Mouse (Mus musculus) adrenal gland, postnatal 10 days (tissue): ENCODE results near the gene Rcc2. TPM values are rescaled to one million over a fixed set of nuclear protein-coding genes. Genes with fewer than 3 reads are reported as not detected.

Source experiments
- DNase-seq: peaks from one replicate; pipeline ENCODE4 v3.0.0; 2021; ENCODE audit warnings: mixed read lengths
- long read RNA-seq, 2 experiments: library from polyadenylated mRNA; stranded (forward); transcript quantifications; one replicate each; pipeline ENCODE4 v2.0.0; 2021
- total RNA-seq, 2 experiments: library from RNA; stranded (reverse); gene quantifications; 2 replicates each; pipeline ENCODE4 v1.2.3; 2021

Rcc2 gene
- 10 to 100 TPM; 69.2 to 74.3 TPM for total RNA-seq
- long read RNA-seq, experiment 1, transcript Rcc2-201 (13 exons, 3,767 nt): major isoform, 64 of 126 reads
- long read RNA-seq, experiment 1, partial matches to known transcripts: 27 of 126 reads
- long read RNA-seq, experiment 1, other reads (novel, unspliced or antisense): 35 of 126 reads
- long read RNA-seq, experiment 2, transcript Rcc2-201 (13 exons, 3,767 nt): major isoform, 42 of 75 reads
- long read RNA-seq, experiment 2, partial matches to known transcripts: 26 of 75 reads
- long read RNA-seq, experiment 2, other reads (novel, unspliced or antisense): 7 of 75 reads

DNA sequence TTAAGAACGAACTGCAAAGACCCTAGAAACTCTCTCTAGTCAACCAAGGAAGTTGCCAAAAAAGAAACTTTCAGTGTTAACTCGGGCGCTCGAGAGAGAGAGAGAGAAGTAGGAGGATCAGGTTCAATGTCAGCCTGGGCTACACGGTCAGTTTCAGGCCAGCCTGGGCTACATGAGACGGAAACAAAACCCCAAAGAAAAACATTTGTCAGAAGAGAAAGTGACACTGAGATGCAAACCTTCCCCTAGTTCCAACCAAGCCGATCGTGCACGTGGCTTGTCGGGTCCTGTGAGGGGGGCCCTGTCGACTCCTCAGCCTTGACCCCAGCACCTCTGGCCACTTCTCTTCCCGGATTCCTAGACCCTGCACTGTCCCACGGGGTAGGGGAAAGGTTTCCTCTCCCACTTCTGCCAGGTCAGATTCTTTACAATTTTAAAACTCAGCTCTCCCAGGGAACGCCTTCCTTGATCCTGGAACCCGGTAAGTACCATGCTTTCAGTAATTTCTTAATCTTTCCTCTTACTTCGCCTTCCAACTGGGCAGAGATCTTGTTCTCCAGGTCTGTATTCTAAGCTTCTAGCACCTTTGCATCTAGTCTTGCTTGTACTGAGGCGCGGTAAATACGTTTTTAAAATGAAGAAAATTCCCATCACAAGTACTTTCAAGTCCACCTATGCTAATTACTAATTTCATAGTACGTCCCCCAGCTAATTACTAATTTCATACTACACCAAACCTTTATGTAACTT, at the start of gene Rcc2:
Gene Rcc2 (plus strand): TSS at position 273 of the 750 bp plus-strand sequence.
- DNase-seq: no peak

DNA sequence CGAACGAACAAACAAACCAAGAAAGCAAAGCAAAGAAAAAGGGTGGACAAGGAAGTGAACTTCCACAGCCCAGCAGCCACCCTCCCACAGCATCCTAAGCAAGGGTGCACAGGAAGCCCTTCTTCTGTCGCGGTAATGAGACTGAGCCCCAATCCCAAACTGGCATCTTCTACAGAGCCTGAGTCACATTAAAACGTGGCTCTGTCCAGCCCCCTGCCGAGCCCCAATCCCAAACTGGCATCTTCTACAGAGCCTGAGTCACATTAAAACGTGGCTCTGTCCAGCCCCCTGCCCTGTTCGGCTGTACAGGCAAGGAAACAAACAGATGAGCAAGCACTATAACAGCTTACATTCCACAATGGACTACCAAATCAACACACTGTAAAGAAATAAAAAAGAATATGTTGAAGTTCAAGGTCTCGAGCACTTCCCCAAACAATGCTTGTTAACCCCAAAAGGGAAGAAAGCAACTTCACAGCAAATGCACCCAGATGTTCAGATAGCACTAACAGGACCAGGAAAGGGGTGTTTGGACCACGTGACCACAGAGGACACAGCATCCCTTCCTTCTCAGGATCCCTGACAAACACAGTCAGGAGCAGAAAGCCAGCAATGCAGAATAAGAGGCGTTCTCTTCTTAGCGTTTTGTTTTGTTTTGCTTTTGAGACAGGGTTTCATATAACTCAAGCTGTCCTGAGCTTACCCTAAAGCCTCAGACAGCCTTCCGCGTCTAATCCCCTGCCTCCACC, 46.3 kb upstream of the Rcc2 start:
- DNase-seq: no peak

DNA sequence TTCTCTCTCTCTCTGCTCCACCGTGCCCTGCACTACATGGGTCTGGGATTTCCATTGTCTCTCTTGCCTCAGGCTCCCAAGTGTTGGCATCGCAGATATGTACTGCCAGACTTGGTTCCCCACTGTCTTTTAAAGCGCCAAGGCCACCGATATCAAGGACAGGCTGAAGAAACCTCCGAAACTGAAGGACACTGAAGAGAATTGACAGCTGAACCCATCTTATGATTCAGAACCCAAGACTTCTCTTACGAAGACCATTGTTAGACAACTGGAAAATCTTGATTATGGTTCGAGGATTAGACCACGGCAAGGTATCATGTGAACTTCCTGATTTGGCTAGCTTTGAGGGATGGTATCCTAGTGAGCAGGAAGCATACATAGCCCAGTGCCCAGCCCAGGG, 45.5 kb upstream of the Rcc2 start:
- DNase-seq: no peak

DNA sequence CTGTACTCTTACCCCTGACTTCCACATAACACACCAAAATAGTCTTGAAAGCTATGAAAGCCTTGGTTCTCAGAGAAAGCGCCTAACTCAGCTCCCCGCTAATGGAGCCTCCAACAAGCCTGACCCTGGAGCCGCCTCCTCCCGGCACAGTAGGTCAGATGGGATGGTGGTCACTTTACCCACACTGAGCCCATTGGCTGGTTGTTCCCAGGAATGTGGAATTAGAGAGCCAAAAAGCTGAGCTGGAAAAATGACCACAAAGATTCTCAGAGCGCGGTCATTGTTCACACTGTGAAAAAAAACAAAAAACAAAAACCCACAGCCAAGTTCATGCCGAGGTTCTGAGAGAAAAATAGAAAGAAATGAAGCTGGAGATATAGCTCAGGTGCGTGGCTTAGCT, 43.8 kb upstream of the Rcc2 start:
- no peak for DNase-seq

DNA sequence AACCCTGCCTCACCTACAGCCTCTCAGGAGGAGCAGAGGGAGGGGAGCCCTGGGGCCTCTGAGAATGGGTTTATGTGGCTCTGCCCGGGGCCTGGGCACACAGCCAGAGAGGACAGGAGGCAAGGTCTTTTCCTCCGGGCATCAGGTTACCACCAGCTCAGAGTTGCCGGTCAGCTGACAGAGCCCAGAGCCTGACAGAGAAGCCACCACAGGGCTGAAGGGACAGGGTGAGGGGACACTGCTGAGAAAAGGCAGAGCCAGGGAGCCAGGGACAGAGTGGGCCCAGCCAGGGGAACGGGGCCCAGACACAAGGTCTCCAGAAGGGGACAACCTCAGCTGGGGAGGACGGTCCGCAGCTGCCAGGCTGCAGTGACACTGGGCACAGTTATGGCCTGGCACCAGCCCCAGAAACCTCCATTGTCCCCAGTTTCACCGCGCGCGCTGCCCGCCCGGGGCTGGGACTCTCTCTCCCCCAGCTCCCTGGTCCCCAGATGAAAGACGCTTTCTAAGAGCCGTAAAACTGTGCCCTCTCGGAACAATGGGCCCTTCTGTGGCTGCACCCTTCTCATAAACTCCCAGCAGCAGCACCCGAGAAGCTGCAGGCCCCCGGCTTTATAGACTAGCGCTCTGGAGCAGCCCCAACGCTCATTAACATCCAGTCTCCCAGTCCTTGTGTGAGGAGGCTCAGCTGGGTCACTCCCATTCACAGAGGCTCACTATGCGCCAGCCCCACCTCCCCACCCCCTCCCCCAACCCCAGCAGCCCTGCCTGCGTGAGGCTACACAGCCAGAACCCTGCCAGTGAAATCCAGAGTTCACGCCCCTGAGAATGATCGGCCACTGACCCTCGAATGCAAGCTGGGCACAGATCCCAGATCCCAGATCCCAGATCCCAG, 42.4 kb upstream of the Rcc2 start:
- peak; percentile 92 for DNase-seq

DNA sequence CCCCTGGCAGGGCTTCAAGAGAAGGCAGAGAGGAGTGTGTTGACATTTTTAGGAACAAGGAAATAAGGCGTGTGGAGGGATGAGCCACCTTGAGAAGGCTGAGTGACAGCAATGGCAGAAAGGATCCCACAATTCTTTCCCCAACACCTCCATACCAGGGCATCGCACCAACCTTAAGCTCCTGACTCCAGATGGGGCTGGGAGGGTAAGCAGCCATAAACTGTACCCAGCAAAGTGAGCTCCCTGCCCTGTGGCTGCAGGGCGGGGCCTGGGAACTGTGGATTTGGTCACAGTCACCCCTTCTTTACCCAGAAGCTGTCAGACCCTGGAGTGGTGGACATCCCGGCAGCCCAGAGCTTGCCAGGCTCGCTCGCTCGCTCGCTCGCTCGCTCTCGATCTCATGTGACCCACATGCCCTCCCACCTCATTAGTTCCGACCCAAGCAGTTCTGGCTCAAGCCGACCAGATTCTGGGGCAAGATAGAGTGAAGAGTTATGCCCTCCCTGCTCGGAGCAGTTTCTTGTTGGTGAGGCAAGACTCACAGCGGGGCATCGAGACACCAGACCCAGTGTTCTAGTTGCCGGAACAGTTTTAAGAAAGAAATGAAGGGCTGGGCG, 38.8 kb upstream of the Rcc2 start:
- no peak for DNase-seq

DNA sequence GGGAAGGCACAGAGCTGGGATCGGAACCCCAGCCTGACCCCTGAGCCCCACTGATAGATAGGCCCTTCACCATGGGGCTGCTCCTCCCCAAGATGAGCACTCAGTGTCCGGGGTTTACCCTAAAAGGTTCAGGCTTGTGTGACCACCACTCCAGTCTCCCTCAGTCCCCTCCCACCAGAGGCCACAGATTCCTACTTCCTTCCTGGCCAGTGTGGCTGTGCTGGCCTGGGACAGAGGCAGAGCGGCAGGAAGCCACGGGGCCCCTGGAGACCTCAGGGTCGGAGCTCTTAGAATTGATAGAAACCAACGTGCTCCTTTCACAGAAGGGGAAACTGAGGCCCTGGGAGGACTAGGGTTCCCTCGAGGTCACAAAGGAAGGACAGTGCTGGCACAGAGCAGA, 37.9 kb upstream of the Rcc2 start:
- peak; percentile 28 for DNase-seq

DNA sequence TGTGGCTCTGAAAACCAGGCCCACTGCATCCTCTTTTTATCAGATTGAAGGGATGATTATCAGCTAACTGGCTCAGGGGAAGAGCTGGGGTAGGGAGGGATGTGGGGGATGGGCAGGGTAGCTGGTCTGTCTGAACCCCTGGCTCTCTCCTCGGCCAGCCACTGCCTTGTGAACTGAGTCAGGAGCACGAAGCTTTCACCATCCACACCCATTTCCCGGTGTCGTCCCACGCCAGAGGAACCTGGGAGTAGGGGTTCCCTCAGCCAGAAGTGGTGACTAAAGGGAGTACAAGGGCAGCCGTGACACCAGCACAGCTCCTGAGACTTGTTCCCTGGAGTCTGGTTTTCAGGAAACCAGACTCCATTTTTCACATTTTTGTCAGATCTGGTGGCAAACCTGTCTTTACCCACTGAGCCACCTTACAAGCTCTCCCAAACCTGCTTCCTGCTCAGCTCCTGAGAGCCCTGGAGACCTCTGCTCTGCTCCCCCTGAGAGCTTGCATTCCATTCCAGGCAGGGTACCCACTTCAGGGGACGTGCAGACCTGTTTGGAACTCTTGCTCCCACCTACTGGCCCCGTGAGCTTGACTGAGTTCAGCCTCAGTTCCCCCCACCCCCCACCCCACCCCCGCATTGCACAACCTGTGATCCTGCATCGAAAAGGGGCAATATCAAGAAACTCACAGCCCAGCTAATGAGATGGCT, 37.3 kb upstream of the Rcc2 start:
- DNase-seq: no peak

DNA sequence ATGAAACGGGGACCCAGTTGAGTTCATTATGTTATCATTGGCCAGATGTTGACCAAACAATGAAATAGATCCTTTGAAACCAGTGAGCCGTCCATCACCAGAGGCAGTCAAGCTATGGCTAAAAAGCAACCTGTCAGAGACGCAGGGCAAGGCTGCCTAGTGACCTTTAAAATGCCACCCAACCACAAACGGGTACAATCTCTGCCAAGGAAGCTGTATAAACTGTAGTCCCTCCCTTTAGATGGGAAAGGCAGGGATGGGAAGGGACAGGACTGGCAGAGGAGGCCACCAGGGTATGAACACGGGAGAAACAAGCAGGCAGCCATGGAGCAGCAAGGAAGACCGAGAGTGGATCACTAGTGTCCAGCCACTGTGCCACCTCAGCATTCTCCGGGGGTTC, 35.3 kb upstream of the Rcc2 start:
- no peak for DNase-seq

DNA sequence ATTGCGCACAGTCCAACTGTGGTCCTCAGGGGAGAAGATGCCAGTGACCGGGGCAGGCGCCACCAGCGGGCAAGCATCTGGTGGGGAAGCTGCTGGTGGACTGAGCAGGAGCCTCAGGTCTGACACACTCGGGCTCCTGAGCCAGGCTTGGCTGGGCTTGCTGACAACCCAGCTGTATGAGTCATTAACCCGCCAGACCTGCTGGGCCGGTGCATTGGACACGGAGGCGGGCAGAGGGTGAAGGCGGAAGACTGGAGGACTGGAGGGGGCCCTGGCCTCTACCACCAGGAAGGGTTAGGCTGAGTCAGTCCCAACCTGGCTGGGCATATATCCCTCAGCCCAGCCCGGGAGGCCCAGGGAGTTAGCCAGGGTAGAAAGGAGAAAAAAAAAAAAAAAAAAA, 34.6 kb upstream of the Rcc2 start, which contains the start of gene Arhgef10l:
Gene Arhgef10l (minus strand): TSS at position 253 of the 400 bp plus-strand sequence.
- DNase-seq: peak; percentile 70

DNA sequence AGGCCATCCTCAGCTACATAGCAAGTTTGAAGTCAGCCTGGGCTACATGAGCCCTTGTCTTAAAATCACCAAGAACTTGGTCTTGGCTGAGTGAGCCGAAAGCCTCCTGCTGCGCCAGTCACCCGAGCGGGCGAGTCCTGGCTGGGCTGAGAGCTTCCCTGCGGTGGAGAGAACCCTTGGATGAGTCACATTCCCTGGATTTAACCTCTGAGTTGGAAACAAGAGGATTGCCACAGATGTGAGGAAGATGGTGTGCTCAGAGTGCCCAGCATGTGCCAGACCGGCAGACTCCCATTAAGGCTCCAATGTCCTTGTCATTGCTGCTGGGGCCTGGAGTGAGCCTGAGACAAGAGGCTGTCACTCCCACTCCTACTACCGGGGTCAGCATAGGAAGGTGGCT, 32.5 kb upstream of the Rcc2 start:
- no peak for DNase-seq

DNA sequence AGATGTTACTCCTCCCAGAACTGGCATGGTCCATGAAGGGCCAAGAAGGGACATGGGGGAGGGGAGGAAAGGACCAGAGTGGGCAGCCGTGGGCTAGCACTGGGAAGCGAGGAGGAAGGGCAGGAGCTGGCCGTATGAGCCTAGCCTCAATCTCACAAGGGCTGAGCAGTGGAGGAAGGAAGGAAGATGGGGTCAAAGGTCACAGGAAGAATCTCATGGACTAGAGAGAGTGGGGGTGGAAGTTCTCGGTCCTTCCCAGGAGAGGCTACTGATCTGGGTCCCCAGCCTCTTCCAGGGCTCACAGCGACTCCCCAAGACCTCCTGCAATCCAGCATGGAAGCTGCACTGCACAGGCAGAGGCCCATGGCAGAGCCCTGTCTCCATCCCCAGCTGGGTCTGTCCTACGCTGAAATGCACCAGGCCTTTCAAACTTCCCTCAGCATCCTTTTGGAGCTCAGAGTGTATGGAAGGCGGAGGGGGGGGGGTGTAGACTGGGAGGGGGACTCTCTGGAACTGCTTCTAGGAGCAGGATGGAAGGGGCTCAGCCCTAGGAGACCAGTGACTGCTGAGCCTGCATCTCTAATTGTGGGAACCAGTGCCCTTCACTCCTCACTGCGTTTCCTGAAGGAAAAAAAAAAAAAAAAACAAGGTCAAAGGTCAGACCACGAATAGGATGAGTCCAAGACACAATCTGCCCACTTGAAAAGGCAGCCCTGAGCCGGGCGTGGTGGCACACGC, 26.6 kb upstream of the Rcc2 start:
- DNase-seq: no peak

DNA sequence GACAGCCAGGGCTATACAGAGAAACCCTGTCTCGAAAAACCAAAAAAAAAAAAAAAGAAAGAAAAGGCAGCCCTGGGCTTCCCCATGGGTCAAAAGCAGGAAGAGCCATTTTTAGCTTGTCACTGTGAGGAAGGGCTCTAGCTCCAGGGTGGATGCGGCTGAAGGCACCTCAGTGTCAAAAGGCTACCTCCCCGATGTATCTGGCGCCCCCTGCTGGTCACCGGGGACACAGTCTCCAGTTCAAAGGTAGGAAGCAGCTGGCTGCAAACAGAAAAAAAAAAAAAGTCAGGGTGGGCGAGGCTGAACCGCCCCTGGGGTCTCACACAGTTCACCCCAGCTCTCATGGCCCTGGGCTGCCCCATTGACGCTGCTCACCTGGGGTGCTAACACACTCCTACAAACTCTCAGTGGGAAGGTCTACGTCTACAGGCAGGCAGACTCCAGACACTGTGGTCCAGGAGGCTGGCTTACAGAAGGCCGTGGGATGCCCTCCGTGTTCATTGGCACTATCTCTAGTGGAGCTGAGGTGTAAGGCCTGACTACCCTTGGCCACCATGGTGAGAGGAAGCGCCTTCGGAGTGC, 25.9 kb upstream of the Rcc2 start:
- peak; percentile 95 for DNase-seq

DNA sequence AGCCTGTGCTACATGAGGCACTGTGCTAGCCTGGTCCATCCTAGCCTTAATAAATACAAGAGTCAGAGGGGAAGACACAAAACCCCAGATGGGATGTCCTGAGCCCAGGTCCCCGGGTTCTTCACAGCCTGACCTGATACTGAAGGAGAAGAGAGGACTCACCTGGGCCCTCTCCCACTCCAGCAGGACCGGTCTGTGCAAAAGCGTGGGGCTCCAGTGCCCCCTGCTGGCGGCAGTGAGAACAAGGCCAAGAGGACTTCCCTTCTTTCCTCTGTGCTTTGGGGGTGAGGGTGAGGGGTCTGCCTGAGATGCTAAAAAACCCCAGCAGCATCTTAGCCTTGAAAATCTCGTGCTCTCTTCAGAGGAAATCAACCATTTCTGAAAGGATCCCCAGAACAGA, 21.3 kb upstream of the Rcc2 start:
- peak; percentile 47 for DNase-seq

DNA sequence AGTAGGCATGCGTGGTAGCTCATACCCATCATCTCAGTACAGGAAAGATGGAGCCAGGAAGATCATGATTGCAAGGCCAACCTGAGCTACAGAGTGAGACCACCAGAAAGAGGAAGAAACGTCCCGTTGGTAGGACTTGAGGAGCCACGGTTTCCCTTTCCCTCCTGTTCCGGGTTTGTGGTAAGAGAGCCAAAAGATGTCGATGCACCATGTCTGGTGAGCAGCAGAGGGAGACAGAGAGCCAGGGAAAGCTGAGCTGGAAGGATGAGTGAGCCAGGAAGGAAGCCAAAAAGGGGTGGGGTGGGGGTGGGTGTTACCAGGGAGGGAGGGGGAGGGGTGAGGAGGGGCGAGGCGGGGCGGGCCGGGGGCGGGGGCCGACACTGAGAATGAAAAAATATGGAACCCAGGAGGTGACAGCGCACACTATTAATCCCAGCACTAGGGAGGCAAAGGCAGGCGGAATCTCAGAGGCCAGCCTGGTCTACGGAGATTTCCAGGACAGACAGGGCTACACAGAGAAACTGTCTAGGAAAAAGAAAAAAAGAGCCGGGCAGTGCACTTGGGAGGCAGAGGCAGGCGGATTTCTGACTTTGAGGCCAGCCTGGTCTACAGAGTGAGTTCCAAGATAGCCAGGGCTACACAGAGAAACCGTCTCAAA, 20.5 kb upstream of the Rcc2 start:
- DNase-seq: peak; percentile 84

DNA sequence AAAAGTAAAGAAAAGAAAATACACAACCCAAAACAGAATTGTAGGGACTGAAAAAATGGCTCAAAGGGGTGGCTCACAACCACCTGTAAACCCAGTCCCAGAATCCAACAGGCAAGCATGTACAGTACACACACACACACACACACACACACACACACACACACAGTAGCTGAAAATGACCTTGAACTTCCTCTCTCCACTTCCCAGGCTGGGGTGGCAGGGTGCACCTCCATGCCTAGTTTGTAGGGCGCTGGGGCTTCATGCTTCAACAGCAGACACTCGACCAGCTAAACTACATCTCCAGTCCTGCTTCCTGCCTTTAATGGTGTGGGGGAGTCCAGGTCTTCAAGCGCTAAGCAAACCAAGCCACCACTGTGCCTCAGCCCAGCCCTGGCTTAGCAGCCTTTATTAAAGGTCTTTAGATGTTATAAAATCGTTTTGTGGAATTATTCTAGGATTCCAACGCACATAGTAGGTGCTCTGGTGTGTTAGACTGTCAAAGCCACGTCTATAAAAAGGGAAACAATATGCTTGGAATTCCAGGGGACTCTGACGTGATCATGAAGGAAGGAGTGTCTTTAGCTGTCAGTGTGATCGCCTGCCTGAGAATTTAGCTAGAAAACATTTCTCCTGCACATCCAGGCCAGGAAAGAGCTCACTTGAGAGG, 19.5 kb upstream of the Rcc2 start:
- no peak for DNase-seq

DNA sequence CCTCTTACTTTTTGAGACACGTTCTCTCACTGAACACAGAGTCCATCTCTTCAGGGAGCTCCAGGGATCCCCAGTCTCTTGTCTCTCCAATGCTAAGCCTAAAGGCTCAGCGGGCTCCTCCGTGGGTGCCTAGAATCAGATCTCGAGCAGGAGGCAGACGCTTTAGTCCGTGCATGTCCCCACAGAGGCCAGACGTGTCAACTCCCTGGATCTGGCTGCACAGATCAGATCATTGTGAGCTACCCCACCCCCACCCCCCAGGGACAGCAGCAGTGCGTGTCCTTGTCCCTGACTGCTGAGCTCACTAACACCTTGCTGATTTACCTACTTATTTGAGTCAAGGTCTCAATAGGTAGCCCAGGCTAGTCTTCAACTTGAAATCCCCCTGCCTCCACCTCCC, 16.7 kb upstream of the Rcc2 start:
- DNase-seq: no peak

DNA sequence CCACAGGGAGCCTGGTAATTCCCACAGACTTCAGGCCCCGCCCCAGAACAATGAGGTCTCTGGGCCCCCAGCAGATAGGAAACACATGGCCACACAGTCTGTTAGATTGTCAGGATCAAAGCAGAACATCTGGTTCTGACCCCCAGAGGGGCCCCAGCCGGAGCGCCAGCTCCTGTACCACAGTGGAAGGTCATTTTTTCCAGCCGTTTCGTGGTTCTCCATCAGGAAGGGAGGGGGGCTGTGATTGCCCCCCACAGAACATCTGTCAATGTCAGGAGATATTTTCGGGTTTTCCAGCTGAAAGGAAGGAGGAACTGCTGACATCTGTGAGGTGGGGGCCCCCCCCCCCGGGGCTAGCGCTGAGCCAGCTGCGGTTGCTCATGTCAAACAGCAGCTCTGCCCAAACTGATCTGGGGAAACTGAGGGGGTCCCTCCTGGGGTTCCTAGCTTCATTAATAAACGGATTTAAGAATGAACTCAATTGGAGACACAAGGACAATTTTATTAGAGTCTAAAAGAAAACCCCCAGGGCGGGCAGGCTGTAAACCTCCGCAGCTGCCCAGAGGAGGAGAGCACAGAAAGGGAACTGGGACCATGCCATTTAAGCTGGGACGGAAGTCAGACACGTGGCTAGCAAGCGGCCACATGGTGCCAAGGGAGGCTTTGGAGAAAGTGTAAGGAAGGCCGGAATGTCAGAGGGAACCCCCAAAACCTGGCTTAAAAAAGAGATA, 16.0 kb upstream of the Rcc2 start:
- DNase-seq: peak; percentile 61
